Mouse (Mus musculus): ENCODE measurements around the gene Slc4a5.

DNA sequence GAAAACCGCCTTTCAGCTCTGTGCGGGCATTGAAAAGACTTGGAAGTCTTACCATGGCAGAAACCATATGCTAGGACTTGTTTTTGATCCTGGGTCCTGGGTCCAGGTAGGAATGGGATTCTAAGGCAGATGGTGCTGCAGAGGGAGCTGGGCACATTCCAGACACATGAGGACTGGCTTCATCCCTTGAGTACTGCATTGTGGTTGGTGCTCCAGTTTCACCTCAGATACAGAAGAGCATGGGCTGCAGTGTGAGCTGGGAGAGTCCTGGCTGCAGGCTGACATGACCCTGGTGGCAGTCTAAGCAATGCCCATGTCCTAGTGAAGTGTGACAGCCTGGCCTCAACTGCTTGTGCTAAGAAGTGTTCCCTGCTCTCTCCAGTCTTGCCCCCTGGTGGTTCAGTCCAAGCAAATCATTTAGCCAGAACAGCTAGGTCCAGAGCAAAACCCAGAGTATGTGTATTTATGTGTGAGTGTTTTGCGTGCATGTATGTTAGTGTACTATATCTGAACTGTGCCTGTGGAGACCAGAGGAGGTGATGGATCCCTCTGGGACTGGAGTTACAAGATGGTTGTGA is 34.7 kb upstream of the Slc4a5 start:
- TF ChIP-seq CTCF (conservative IDR thresholded peaks at IDR 0.05; ENCODE audit: low read length) (0 out of 2 replicates have a peak, but pooled peaks have one; percentile 6), POU5F1 (IDR thresholded peaks at IDR 0.05; ENCODE audit: borderline replicate concordance, low read length) (no peak)

Data from E14TG2a.4 (cell line).